Mouse (Mus musculus) thymus, postnatal 10 days (tissue): ENCODE measurements around the gene Rap1gap.

Experiments used
- DNase-seq, 2 experiments: peaks; one replicate each; pipeline ENCODE4 v3.0.0; 2021; ENCODE audit warnings: low spot score in 2 of 2

The Rap1gap gene

DNA sequence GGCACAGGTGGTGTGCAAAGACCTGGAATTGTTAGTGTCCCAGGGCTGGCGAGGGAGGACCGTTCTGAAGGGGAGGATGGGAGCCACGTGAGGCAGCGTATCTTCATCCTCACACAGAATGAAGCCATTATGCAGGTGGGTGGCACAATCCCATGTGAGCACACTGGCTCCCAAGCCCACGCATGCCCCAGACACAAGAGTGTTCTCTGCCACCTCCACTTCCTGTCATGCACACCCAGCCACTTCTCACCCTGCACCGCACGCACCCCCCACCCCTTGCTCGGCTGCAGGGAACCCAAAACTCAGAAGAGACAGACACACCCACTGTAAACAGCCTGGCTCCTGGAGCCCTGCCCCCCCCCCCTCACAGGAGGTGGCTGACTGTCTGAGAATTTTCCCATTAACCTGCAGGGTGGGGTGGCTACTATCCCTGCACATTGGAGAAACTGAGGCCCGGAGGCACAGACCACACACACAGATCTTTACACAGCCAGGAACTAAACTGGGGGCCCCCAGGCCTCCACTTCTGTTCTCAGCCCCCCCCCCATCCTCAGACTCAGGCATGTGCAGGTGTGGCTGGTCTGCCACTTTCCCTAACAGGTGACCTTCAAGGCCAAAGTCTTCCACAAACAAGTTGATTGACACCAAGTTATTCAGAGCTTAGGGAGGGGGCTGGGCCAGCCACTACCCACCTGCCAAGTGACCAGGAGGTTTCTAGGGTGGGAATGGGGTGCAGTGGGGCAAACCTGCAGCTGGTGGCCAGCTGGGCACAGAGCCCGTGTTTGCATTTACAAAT is 27.8 kb downstream of the Rap1gap start:
- DNase-seq: no peak

DNA sequence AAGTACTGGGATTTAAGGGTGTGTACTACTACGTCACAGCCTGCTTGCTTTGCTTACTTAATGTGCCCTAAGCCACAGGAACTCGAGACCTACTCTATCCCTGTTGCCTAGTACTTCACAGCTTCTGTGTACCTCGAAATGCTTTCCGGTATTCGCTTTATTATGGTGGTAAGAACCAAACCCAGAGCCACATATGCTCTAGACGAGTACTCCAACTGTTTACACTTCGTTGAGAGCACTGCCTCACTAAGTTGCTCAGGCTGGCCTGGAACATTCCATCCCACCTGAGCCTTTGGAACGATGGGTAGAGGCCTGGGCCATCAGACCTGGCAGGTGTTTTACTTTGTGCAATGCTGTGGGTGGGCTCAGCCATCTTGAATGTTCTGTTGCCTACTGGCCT is 30.8 kb downstream of the Rap1gap start:
- no peak for DNase-seq

DNA sequence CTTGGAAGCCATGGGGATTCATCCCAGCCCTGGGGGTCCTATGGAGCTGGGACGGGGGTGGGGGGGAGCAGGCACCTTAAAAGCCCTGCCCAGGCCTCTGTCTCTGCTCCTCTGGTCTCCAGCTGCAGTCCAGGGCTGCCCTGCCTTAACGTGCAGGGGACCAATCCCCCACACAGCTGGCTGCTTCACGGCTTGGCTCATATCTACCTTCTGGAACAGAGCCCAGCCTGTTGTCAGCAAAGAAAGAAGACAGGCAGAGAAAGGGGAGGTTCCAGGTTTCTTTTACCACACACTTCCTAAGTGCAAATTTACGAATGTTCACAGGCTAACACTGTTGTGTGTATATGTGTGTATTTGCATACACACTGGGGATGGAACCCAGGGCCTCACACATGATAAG is 31.4 kb downstream of the Rap1gap start:
- DNase-seq: no peak

DNA sequence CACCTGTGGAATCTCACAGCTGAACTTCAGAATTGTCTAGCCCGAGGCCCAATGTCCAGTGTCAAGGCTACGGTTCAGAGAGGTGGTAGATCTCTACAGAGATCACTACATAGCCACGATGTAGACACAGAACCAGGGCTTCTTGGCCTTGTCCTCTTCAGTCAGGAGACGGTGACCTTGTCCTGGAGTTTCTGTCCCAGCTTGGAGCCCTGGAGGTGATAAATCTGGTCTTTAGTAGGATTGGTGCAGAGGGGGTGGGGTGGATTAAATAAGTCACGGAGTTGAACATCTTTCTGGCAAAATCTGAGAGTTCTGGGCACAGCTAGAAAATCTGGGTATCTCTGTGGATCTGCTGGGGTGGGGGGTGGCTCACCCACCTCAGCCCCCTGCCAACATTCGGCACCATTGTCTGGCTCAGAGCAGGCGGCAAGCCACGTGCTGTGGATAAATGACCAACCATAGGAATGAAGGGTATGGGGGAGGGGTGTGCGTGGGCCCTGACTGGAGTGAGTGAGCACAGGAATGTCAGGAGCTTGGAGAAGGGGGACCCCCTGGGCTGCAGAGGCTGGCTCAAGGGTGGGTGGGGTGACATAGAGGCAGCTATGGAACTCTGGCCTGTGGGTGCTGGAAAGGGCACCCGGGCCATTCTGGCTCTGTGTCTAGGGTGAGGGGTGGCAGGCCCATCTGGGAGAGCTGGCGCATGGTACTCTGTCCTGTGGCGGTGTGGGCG is 32.8 kb downstream of the Rap1gap start:
- no peak for DNase-seq

DNA sequence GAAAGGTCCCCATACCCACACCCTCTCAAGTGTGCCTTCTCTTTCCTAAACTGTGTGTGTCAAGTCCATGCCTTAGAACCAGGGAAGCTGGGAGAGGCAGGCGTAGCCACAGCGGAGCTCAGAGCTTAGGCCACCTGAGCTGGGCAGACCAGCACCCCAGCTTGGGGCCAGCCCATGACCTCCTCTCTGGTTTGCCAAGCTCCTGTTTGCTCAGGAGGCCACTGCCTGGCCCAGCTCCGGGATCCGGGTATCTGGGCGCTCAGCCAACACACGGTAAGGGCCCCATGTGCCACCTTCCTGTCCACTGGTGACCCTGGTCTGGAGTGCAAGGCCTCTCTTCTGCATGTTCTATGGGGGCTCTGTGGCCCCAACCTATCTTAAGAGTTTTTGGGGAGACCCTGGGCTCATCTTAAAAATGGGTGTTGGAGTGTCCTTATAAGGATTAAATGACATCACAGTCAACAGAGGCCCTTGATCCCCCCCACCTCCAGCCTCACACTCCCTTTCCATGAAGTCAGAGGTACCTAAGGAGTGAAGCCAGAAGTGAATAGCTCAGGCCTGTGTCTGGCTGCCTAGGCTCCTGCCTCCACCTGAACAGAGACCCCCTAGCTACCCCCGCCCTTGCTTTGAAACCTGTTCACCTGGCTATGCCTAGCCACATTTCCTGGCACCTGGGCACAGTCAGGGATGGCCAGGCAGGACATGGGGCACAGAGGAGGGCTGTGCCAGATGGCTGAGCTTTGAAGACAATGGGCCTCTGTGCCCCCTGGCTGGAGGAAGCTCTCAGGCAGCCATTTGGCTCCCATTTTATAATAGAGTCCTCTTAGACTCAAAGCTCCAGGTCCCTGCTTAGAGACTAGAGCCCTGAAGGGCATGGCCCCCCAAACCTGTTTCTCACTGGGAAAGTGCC is 33.8 kb downstream of the Rap1gap start:
- DNase-seq: no peak

DNA sequence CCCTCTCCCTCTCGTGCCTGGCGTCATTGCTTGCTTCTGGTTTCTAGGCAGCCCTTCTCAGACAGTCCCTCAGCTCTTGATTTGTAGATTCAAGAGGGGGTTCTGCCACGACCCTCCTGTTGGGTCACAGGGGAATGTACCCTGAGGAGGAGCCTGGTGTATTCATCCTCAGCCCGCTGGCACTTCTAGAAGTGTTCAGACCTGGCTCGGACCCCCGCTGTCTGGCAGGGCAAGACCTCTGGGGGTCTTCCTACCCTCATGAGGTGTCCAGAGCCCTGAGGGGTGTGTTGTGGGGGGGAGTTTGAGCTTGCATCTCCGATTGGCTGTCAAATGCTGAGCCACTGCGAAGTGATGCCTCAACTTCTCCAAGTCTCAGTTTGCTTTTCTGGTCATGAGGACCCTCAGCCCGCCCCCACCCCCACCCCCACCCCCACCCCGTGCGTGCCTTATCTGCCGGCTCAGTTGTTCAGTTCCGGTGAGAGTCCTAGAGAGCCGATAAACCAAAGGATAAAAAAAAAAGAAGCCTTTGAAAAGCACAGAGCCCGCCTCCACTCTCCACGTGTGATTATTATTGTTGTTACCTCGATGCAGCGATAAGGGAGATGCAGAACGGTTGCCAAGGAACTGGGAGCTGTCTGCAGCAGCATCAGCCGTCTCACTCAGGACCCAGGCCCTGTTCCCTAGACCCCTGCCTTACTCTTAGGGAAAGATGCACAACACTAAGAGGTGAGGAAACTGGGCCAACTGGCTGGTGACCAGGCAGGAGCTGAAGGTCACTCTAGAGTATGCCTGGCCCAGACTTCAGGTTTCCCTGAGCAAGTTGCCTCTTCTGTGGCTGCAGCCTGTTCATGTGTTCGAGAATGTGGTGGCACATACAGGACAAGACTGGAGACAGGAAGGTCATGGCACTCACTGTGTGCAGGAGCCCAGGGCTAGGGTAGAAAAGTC is 35.0 kb downstream of the Rap1gap start:
- no peak for DNase-seq

DNA sequence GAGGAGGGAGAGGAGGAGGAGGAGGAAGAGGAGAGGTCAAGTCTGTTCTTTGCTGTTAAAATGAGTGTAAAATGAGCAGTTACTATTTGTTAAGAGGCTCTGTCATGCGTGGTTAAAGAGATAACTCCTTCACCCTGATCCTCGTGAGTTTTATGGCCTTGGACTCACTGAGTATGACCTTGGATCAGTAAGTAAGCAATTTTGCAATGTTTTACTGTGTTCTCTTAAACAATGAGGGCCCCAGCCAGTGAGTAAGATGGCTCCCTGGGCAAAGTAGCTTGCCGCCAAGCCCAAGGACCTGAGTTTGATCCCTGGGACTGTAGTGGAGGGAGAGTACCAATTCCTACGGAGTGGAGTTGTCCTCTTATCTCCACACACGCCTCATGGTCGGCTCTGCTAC is 36.4 kb downstream of the Rap1gap start:
- DNase-seq: no peak

DNA sequence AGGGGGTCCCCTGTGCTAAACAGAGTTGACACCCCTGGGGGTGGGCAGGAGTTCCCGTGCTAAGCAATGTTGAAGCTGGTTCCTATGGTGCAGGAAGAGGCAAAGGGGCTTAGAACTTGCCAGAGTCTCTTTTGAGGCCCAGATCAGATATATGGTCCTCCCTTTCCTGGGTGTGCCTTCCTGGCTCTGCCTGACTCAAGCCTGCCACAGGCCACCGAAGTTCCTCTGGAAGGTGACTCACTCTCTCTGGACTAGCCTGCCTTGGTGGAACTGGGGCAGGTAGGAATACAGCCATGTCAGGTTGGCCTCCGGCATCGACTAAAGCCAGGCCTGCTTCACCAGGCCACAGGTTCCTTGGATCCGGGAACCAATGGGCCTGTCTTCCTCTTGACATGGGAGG is 38.6 kb downstream of the Rap1gap start:
- no peak for DNase-seq

DNA sequence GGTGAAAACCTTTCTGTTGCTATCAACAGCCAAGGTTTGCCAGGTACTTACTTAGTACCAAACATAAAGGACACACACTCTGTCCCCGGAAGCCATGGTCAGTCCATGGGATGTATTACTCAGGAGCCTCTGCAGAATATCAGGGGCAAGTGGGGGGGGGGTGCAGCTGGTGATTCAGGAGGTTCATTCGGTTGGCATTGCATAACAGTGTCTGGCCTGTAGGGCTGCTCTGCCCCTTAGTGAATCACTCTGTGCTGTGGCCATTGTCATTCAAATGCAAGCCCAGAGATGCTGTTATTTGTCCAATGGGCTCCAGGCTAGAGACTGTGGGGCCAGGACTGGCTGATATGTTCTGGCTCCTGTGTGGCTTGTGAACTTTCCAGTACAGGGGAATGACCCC is 40.0 kb downstream of the Rap1gap start:
- no peak for DNase-seq

DNA sequence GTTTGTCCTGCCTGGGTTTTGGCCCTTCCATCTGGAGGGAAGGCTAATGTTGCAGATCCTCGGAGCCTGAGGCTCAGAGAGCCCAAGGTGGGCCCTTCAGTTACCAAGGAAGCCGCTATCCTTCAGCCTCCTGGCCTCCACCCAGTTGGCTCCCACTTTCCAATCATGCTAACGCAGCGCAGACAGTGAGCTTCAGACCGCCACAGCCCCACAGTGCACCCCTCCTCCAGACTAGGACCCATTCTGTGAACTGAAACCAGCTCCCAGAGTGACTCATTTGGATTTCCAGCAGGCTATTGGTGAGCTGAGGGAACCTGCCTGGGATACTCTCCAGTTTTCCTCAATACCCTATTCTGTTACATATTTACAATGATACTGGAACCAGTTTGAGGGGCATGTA is 40.9 kb downstream of the Rap1gap start:
- DNase-seq: no peak

DNA sequence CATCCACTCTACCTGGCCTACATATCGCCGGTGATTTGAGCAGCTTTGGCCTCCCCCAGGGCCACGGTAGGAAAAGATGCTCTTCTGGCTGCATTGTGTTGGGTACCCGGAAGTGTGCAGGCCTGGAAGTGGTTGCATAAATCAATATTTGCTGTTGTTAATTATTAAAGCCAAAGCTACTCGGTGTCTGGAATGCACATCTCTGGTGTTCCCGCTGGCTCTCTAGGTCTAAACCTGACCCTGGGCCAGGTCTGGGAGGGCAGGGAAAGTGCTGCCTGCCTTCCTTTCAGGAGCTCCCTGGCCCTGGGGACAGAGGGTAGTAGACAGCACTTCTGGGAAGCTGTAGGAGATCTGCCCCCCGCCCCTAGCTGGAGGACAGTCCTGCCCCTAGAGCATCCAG is 42.0 kb downstream of the Rap1gap start:
- DNase-seq: no peak

DNA sequence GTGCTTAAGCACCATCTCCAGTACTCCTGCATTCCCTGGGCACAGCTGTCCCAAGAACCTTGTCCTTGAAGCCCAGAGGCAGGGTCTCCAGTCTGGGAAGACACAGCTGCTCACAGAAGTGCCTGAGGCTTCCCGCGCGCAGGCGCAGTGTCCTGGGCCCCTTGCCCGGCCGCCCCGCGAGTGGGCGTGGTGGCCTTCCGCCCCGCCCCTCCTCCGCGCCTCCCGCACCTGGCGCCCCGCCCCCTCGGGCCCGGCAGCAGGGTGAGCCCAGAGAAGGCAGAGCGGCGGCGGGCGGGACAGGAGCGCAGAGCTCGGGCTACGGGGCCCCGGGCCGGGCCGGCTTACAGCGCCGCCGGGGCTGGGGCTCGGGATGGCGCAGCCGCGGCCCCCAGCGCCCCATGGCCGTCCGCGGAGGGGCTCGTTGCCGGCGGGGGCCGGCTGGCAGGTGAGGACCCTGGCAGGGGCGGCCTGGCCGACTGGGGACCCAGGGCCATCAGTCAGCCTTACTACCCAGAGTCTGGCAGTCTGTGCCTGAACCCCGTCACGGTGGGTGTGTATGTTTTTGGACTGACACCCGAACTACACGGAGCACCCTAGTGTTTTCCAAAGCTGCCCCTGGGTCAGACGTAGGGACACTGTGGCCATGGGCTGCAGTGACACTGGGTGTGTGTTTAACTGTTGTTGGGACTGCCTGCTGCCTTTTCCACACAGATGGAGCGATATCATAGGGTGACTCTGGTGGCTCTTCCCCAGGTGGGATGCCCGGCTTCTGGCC is 42.9 kb downstream of the Rap1gap start:
- DNase-seq: peak; percentile 85 to 96

DNA sequence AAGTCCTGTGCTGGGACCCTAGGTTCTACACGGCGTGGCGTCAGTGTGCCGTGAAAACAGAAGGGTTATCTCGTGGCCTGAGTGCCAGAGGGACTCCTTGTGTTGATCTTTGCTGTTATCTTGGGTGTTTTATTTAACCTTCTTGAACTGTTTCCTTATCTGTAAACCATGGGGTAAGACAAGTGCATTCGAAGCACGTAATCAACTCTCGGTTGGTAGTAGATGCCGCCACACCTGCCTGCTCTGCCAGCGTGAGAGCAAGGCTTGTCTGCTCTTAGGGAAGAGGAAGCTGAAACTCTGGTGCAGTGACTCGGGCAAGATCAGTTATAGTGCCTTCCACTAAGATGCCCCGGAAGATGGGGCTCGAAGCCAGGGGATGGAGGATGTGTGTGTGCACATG is 48.4 kb downstream of the Rap1gap start:
- no peak for DNase-seq

DNA sequence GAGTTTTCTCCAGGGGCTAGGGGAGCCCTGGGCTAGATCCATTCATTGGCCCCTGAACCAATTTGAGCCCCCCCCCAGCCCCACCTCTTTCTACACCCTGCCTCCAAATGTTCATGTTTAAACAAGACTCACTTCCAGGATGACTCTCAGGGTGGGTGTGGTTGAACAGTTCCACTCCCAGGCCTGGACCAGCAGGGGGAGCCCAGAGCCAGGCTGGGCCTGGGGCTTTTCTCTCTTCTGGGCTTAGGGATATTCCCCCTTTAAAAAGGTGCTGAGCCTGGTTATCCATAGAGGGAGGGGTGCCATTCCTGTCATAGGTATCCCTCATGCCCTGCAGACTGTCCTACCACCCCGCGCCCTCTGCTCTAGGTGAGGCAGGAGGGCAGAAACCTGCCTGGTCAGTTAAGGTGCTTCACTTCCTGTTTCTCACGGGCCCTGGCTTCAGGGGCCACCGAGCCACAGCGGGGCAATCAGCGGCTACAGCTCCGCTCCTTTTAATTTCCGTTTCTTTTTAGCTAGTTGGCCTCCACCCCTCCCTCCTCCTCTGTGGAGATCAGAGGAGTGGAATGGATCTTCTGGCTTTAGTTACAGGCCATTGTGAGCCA is 49.6 kb downstream of the Rap1gap start:
- no peak for DNase-seq

DNA sequence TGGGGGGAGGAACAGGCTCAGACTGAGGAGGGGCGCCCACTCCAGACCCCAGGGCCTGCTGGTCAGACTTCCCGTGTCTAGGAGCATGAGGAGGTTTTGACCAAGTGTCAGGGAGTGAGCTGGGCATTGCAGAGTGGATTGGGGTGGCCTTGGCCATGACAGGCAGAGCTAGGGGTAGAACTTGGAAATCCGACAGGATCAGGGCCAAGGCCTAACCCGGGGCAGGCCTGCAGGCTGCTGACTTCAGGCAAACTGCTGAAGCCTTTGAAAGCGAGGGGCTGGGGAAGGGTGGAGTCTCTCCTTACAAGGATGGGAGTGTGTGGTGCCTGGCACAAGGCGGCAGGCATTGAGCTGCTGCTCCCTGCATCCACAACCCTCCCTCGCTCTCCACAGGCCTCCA is 52.5 kb downstream of the Rap1gap start:
- DNase-seq: no peak

DNA sequence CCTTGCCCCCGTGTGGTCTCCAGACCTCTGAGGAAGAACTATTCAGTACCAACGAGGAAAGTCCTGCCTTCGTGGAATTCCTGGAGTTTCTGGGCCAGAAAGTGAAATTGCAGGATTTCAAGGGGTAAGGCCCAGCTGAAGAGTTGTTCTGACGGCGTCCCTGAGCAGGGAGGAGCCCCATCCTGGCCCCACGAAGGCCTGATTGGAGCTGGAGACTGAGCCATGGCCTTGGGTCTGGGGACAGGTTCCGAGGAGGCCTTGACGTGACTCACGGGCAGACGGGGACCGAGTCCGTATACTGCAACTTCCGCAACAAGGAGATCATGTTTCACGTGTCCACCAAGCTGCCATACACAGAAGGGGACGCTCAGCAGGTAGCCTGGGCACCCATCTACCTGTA is 53.1 kb downstream of the Rap1gap start:
- DNase-seq: no peak

DNA sequence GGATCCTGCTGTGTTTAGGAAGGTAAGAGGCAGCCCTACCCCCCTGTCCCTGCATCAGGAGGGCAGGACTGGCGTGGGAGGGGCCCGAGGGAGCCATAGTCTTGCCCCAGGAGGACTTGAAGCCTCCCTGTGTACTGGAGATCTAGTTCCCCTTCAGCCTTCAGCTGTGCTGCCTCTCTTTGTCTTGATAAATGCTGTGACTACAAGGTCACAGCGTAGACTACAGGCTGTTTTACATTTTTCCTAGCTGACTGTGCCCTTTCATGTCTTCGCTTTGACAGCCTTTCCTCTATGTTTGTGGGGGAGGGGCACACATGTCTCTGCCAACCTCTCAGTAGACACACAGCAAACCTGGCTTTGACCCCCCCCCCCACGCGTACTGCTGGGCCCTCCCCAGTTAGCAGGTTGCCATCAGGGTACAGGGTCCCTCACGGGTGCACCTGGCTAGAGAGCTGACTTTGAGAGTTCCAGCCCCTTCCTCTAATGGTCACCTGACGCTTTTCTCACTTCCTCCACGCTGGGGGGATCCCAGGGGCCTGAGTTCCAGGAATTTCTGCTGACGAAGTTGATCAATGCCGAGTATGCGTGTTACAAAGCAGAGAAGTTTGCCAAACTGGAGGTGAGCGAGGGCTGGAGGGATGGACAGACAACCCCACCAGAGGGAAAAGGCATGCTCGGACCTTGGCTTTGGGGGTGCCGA is 55.0 kb downstream of the Rap1gap start:
- DNase-seq: no peak

DNA sequence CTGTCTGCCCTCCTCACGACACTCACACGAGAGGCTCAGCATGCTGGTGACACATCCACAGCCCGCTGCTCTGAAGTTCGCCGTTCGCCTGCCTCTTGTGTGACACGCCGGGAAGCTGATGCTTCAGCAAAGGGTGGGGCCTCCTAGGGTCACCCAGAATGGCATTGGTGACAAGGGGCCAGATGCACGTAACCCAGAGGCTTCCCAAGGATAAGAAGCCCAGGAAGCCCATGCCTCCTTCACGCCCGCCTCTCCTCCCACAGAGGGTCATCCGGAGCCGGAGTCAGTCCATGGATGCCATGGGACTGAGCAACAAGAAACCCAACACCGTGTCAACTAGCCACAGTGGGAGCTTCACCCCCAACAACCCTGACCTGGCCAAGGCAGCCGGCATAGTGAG is 57.0 kb downstream of the Rap1gap start:
- DNase-seq: no peak

DNA sequence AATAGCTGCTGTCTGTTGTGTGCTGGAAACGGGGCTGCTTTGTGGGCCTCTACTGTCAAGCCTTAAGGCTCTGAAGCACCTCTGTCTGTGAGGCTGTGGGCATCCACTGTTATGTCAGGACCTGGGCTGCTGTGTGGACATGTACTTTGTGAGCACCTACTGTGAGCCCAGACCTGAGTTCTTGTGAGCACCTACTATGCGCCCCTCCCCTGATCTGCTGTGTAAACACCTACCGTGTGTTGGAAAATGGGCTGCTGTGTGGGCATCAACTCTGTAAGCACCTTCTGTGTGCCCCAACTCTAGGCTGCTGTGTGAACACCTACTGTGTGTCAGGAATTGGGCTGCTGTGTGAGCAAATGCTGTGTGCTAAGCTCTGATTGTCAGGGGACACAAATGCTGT is 57.7 kb downstream of the Rap1gap start:
- DNase-seq: no peak
